Mouse (Mus musculus) forebrain, embryonic 15.5 days (tissue): Measurements from ENCODE around the gene Nupr1l. TPM values are rescaled to one million over a fixed set of nuclear protein-coding genes. Genes with fewer than 3 reads are reported as not detected.

Source experiments
- ATAC-seq: fragments of 200-750 bp; cut with Nextera tagmentation; replicated peaks from 2 replicates; pipeline ENCODE4 v1.8.0; 2017; ENCODE audit warnings: mild to moderate bottlenecking, moderate TSS enrichment, moderate library complexity
- H3K27ac ChIP-seq: fragments of 300-500 bp; sonication (generic); replicated peaks from 2 replicates; pipeline ENCODE4 v1.5.1; 2015; ENCODE audit warnings: mild to moderate bottlenecking, inconsistent platforms
- H3K27me3 ChIP-seq: fragments of 300-500 bp; sonication (generic); 2 replicates; pipeline ENCODE4 v1.6.1; 2015; ENCODE audit warnings: inconsistent platforms
- H3K36me3 ChIP-seq: fragments of 300-500 bp; sonication (generic); 2 replicates; pipeline ENCODE4 v1.6.1; 2015; ENCODE audit warnings: mild to moderate bottlenecking, inconsistent platforms
- H3K4me1 ChIP-seq: fragments of 300-500 bp; sonication (generic); 2 replicates; pipeline ENCODE4 v1.6.1; 2015; ENCODE audit warnings: inconsistent platforms
- H3K4me2 ChIP-seq: fragments of 300-500 bp; sonication (generic); replicated peaks from 2 replicates; pipeline ENCODE4 v1.6.1; 2015; ENCODE audit warnings: mild to moderate bottlenecking, inconsistent platforms
- H3K4me3 ChIP-seq: fragments of 300-500 bp; sonication (generic); 2 replicates; pipeline ENCODE4 v1.5.1; 2015; ENCODE audit warnings: mild to moderate bottlenecking, inconsistent platforms
- H3K9ac ChIP-seq: fragments of 300-500 bp; sonication (generic); replicated peaks from 2 replicates; pipeline ENCODE4 v1.6.1; 2015; ENCODE audit warnings: mild to moderate bottlenecking, inconsistent platforms
- H3K9me3 ChIP-seq: fragments of 300-500 bp; sonication (generic); 2 replicates; pipeline ENCODE4 v1.6.1; 2016; ENCODE audit warnings: inconsistent platforms
- WGBS: fragments of 180-500 bp; shearing (Covaris S2); methylation state at CpG from one replicate; pipeline ENCODE4 v1.1.7; 2015; ENCODE audit warnings: mixed read lengths; 5-methylcytosine and 5-hydroxymethylcytosine counted together
- polyA plus RNA-seq: library from polyadenylated mRNA; unstranded; fragments of >200 nt; fragmentation: Nextera tagmentation; extraction: Ambion mirVana; gene quantifications from 2 replicates; pipeline ENCODE4 v1.2.1, GENCODE M21; 2015

Nupr1l gene
- 3.9 and 6.0 TPM in 2 replicates for polyA plus RNA-seq

- H3K27ac ChIP-seq, result peak within 1 kb of the TSS; percentile 89
- peak; percentile 98 for ATAC-seq
- H3K4me3 ChIP-seq, result peak within 1 kb of the TSS; percentile 67
- H3K9ac ChIP-seq, result peak within 1 kb of the TSS; percentile 80
- 0 out of 2 replicates have a peak, but pooled peaks cover 2% of the 10 kb centered on the region for H3K36me3 ChIP-seq
- H3K9me3 ChIP-seq, result no peaks in the 10 kb centered on the region
- under 1% methylated on average over 63 of the region's 63 CpGs for WGBS
- H3K4me2 ChIP-seq, result peak within 1 kb of the TSS; percentile 78
- H3K4me1 ChIP-seq, result peaks cover 8% of the 10 kb centered on the region
- no peaks in the 10 kb centered on the region for H3K27me3 ChIP-seq
Observed at GRCm38 (mm10) chr5:129908242-129908965, at the start of gene Nupr1l. Nupr1l (plus strand) TSS chr5:129908540.

DNA sequence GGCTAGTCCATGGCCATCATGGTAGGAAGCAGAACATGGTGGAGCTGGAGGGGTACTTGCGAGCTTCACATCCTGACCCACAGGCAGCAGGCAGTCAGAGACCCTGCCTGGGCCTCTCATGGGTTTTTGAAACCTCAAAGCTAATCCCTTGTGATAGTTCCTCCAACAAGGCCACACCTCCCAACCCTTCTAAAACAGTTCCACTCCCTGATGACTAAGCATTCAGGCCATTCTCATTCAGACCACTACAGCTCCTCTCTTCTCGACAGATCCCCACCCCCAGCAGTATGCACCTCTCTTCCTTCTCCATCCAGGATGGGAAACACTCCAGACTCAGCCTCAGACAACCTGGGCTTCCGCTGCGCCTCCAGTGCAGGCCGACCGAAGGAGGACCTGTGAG is 46.0 kb upstream of the Nupr1l start:
- Histone ChIP-seq H3K36me3 (peaks cover 37% of the 10 kb centered on the region), H3K4me3 (no peak overlapping the region), H3K27me3 (no peaks in the 10 kb centered on the region), H3K27ac (no peak overlapping the region), H3K9me3 (no peaks in the 10 kb centered on the region), H3K4me2 (no peak overlapping the region), H3K4me1 (no peaks in the 10 kb centered on the region), H3K9ac (no peak overlapping the region)
- 96% methylated on average over 6 of the region's 6 CpGs for WGBS
- no peak for ATAC-seq

DNA sequence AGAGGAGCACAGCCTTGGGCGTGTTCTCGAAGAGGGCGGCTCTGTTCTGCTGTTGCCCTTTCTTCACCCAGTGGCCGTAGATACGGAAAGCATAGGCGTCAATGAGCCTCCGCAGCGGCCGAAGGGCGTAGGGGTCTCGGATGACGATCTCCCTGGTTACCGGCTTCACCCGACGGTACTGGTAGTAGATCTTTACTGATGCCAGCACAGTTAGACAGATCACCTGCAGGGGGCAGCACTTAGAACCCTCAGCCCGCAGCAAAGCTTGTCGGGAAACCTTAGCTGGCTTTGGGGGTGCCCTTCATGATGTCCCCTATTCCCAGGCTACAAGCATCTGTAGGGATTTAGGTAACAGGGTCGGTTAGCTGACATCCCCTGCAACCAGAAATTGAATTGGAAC is 43.9 kb upstream of the Nupr1l start:
- ATAC-seq, result no peak
- 14% methylated on average over 18 of the region's 18 CpGs for WGBS
- no peaks in the 10 kb centered on the region for H3K9me3 ChIP-seq
- H3K27ac ChIP-seq, result no peak overlapping the region
- H3K27me3 ChIP-seq, result no peaks in the 10 kb centered on the region
- no peak overlapping the region for H3K4me2 ChIP-seq
- no peak overlapping the region for H3K4me3 ChIP-seq
- H3K4me1 ChIP-seq, result no peaks in the 10 kb centered on the region
- peaks cover 25% of the 10 kb centered on the region for H3K36me3 ChIP-seq
- H3K9ac ChIP-seq, result no peak overlapping the region

DNA sequence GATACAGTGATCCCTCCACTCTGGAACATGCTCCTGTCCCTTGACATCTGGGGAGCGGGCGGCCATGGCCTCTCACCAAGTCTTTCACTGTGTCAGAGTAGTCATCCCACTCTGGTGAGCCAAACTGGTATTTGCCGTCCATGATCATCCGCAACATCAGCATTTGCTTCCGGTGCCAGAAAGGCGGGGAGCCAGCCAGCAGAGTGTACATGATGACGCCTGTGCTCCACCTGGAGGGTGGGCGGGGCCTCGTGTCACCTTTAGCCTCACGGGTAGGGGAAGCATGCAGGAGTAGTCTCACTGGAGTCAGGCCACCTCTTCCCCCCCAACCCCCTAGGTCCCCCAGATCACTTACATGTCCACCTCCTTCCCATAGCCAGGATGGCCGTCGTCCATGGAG is 42.5 kb upstream of the Nupr1l start:
- Histone ChIP-seq H3K27ac (no peak overlapping the region), H3K9me3 (no peaks in the 10 kb centered on the region), H3K9ac (no peak overlapping the region), H3K4me1 (no peaks in the 10 kb centered on the region), H3K36me3 (peaks cover 13% of the 10 kb centered on the region), H3K4me2 (no peak overlapping the region), H3K27me3 (no peaks in the 10 kb centered on the region), H3K4me3 (no peak overlapping the region)
- ATAC-seq, result no peak
- WGBS, result 93% methylated on average over 12 of the region's 12 CpGs

DNA sequence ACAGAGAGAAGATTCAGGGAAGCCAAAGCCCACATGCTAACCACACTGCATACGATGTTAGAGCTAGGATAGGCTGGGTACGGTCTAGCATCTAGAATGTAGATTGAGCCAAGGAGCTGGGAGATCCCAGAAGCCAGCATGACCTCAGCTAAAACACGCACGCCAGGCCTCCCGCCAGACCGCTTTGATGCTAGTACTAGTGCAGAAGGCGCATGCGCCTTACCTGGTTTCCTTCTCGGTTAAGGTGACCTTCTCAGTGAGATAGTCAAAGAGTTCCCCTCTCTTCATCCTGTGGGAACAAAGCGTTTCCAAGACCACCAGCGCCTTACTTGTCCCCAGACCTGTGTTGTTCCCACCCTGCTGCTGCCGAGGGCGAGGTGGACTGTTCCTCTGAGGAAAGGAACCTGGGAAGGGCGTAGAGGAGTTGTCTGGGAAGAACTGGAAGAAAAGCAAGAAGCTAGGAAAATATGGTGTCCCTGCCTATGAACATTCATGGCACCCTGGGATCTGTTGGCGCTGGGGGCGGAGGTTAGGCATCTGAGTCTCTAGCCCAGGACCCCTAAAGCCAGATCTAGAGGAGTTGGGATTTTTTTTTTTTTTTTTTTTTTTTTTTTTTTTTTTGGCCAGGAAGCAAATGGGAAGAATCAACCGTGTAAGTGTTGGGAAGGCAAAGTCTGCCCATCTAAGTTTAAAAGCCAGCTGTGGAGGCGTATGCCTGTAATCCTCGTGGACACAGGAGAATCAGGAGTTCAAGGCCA is 38.9 kb upstream of the Nupr1l start:
- Histone ChIP-seq H3K4me1 (no peaks in the 10 kb centered on the region), H3K4me2 (no peak overlapping the region), H3K27ac (no peak overlapping the region), H3K4me3 (no peak overlapping the region), H3K9ac (no peak overlapping the region), H3K36me3 (no peaks in the 10 kb centered on the region), H3K9me3 (no peaks in the 10 kb centered on the region), H3K27me3 (no peaks in the 10 kb centered on the region)
- 92% methylated on average over 19 of the region's 19 CpGs for WGBS
- no peak for ATAC-seq

- no peaks in the 10 kb centered on the region for H3K4me1 ChIP-seq
- H3K4me2 ChIP-seq, result no peak overlapping the region
- H3K4me3 ChIP-seq, result no peak overlapping the region
- H3K9ac ChIP-seq, result no peak overlapping the region
- H3K9me3 ChIP-seq, result no peaks in the 10 kb centered on the region
- no peak for ATAC-seq
- H3K27ac ChIP-seq, result no peak overlapping the region
- WGBS, result 80% methylated on average over 2 of the region's 2 CpGs
- H3K27me3 ChIP-seq, result no peaks in the 10 kb centered on the region
- H3K36me3 ChIP-seq, result no peaks in the 10 kb centered on the region
Observed at GRCm38 (mm10) chr5:129871238-129871637, 37.1 kb upstream of the Nupr1l start.

GRCm38 (mm10) chr5:129873942-129874341 is 34.4 kb upstream of the Nupr1l start:
- WGBS, result 86% methylated on average over 12 of the region's 12 CpGs
- no peak overlapping the region for H3K4me2 ChIP-seq
- no peak overlapping the region for H3K9ac ChIP-seq
- no peaks in the 10 kb centered on the region for H3K36me3 ChIP-seq
- no peak overlapping the region for H3K27ac ChIP-seq
- H3K9me3 ChIP-seq, result no peaks in the 10 kb centered on the region
- no peak for ATAC-seq
- H3K4me1 ChIP-seq, result no peaks in the 10 kb centered on the region
- no peaks in the 10 kb centered on the region for H3K27me3 ChIP-seq
- H3K4me3 ChIP-seq, result no peak overlapping the region

GRCm38 (mm10) chr5:129875098-129875497 is 33.2 kb upstream of the Nupr1l start:
- H3K4me1 ChIP-seq, result no peaks in the 10 kb centered on the region
- H3K27me3 ChIP-seq, result no peaks in the 10 kb centered on the region
- no peak overlapping the region for H3K9ac ChIP-seq
- no peaks in the 10 kb centered on the region for H3K36me3 ChIP-seq
- H3K4me3 ChIP-seq, result no peak overlapping the region
- H3K4me2 ChIP-seq, result no peak overlapping the region
- 81% methylated on average over 11 of the region's 11 CpGs for whole genome bisulfite sequencing
- H3K27ac ChIP-seq, result no peak overlapping the region
- H3K9me3 ChIP-seq, result no peaks in the 10 kb centered on the region
- ATAC-seq, result no peak

DNA sequence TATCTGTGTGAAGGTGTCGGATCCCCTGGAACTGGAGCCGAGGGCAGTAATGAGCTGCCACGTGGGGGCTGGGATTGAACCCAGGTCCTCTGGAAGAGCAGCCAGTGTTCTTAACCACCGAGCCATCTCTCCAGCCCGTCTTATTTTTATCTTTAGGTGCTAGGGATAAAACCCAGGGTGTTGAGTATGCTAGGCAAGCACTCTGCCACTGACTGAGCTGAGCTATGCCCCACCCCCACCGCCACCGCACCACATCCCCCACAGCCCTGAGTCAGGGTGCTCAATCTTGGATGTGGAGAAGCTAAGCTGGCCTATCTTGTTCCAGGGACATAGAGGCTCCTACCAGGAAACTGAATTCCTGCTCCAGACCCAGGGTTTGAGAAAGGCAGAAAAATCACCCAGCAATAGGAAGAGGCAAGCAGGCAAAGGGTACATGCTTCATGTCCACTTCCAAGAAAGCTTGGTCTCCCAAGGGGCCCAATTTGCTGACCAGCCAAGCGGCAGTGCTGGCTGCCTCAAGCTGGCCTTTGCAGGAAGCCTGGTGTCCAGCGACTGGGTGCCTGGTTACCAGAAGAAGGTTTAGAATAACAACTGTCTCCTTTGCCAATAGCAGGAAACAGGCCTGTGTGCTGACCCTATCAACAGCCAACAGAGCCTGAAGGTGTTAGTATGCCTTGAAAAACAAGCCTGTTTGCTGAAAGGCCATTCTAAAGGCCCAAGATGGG is 30.4 kb upstream of the Nupr1l start:
- Histone ChIP-seq H3K9ac (no peak overlapping the region), H3K4me1 (no peaks in the 10 kb centered on the region), H3K36me3 (peaks cover 23% of the 10 kb centered on the region), H3K4me3 (no peak overlapping the region), H3K27me3 (no peaks in the 10 kb centered on the region), H3K9me3 (no peaks in the 10 kb centered on the region), H3K27ac (no peak overlapping the region), H3K4me2 (no peak overlapping the region)
- ATAC-seq, result no peak
- WGBS, result 77% methylated on average over 9 of the region's 9 CpGs

DNA sequence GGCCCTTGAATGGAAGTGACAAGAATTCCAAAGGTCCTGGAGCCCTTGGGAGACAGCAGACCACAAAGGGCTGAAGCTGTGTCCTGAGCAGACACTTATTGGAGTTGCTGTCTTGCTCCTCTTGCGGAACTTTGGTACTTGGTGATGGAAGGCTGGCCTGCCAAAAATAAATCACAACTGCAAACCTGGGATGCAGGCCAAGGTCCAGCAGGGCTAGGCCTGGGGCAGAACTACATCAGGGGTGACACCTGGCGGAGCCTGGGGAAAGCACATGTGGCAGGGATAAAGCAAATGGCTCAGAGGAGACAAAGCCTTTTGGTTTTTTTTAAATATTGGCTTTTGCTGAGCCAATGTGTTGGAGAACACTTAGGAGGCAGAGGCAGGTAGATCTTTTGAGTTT is 29.4 kb upstream of the Nupr1l start:
- H3K4me2 ChIP-seq, result no peak overlapping the region
- H3K27me3 ChIP-seq, result no peaks in the 10 kb centered on the region
- H3K27ac ChIP-seq, result no peak overlapping the region
- ATAC-seq, result no peak
- H3K9ac ChIP-seq, result no peak overlapping the region
- H3K4me3 ChIP-seq, result no peak overlapping the region
- H3K4me1 ChIP-seq, result no peaks in the 10 kb centered on the region
- peaks cover 29% of the 10 kb centered on the region for H3K36me3 ChIP-seq
- no peaks in the 10 kb centered on the region for H3K9me3 ChIP-seq
- 56% methylated on average over 2 of the region's 2 CpGs for WGBS

GRCm38 (mm10) chr5:129879888-129880287 is 28.5 kb upstream of the Nupr1l start:
- no peak overlapping the region for H3K9ac ChIP-seq
- H3K4me2 ChIP-seq, result no peak overlapping the region
- ATAC-seq, result no peak
- H3K27ac ChIP-seq, result no peak overlapping the region
- WGBS, result 63% methylated on average over 3 of the region's 3 CpGs
- no peaks in the 10 kb centered on the region for H3K9me3 ChIP-seq
- H3K36me3 ChIP-seq, result peaks cover 37% of the 10 kb centered on the region
- H3K4me1 ChIP-seq, result peaks cover 9% of the 10 kb centered on the region
- no peak overlapping the region for H3K4me3 ChIP-seq
- no peaks in the 10 kb centered on the region for H3K27me3 ChIP-seq

GRCm38 (mm10) chr5:129886271-129886670 is 22.1 kb upstream of the Nupr1l start:
- peak overlapping the region; percentile 89 for H3K4me2 ChIP-seq
- H3K4me1 ChIP-seq, result peaks cover 23% of the 10 kb centered on the region
- 52% methylated on average over 10 of the region's 10 CpGs for WGBS
- peak overlapping the region; percentile 81 for H3K9ac ChIP-seq
- H3K27ac ChIP-seq, result peak overlapping the region; percentile 91
- H3K27me3 ChIP-seq, result no peaks in the 10 kb centered on the region
- ATAC-seq, result no peak
- peak overlapping the region; percentile 58 for H3K4me3 ChIP-seq
- H3K9me3 ChIP-seq, result no peaks in the 10 kb centered on the region
- H3K36me3 ChIP-seq, result peaks cover 30% of the 10 kb centered on the region
